Mouse (Mus musculus) liver, embryonic 16.5 days (tissue): ENCODE results near the gene Coch. TPM values are rescaled to one million over a fixed set of nuclear protein-coding genes. Genes with fewer than 3 reads are reported as not detected.
"Not testable (repeated sequence)": the region's sequence is repeated elsewhere in the genome, so short reads cannot be mapped to it uniquely, and the experiment has no call there.

ENCODE experiments used
- ATAC-seq: fragments of 200-750 bp; cut with Nextera tagmentation; 2 replicates; pipeline ENCODE4 v1.8.0; 2017; ENCODE audit warnings: low read depth, mild to moderate bottlenecking, moderate number of reproducible peaks, moderate library complexity
- H3K27ac ChIP-seq: fragments of 300-500 bp; sonication (generic); 2 replicates; pipeline ENCODE4 v1.5.1; 2014; ENCODE audit warnings: mild to moderate bottlenecking, low read length
- H3K27me3 ChIP-seq: fragments of 300-500 bp; sonication (generic); 2 replicates; pipeline ENCODE4 v1.6.1; 2014; ENCODE audit warnings: low read depth, low read length, mixed read lengths; ENCODE audit not compliant: control insufficient read depth, insufficient read depth
- H3K36me3 ChIP-seq: fragments of 300-500 bp; sonication (generic); 2 replicates; pipeline ENCODE4 v1.6.1; 2014; ENCODE audit warnings: mild to moderate bottlenecking; ENCODE audit not compliant: control insufficient read depth, insufficient read depth
- H3K4me1 ChIP-seq: fragments of 300-500 bp; sonication (generic); 2 replicates; pipeline ENCODE4 v1.6.1; 2014; ENCODE audit warnings: low read depth, low read length, mixed read lengths; ENCODE audit not compliant: control insufficient read depth
- H3K4me2 ChIP-seq: fragments of 300-500 bp; sonication (generic); 2 replicates; pipeline ENCODE4 v1.6.1; 2014; ENCODE audit warnings: low read depth, low read length, mixed read lengths
- H3K4me3 ChIP-seq: fragments of 300-500 bp; sonication (generic); 2 replicates; pipeline ENCODE4 v1.5.1; 2014; ENCODE audit warnings: low read depth, mild to moderate bottlenecking, low read length
- H3K9ac ChIP-seq: fragments of 300-500 bp; sonication (generic); 2 replicates; pipeline ENCODE4 v1.6.1; 2014; ENCODE audit warnings: low read depth, low read length
- H3K9me3 ChIP-seq: fragments of 300-500 bp; sonication (generic); replicated peaks from 2 replicates; pipeline ENCODE4 v1.6.1; 2016; ENCODE audit warnings: low read length; ENCODE audit not compliant: control insufficient read depth
- WGBS: fragments of 180-500 bp; shearing (Covaris S2); extraction: QIAGEN DNeasy Blood & Tissue Kit; methylation state at CpG from one replicate; pipeline ENCODE4 v1.1.7; 2014; ENCODE audit not compliant: insufficient replicate concordance; 5-methylcytosine and 5-hydroxymethylcytosine counted together
- polyA plus RNA-seq: library from polyadenylated mRNA; unstranded; fragments of >200 nt; fragmentation: Nextera tagmentation; extraction: Ambion mirVana; gene quantifications from 2 replicates; pipeline ENCODE4 v1.2.1, GENCODE M21; 2015

Coch gene
- polyA plus RNA-seq, 1 experiment from 2014 or later: 0.11 TPM

- Histone ChIP-seq H3K36me3 (peaks cover 6% of the 10 kb centered on the region; the same call in 1 of the 2 replicates), H3K27me3 (no peaks in the 10 kb centered on the region), H3K4me2 (no peak overlapping the region), H3K4me1 (no peaks in the 10 kb centered on the region), H3K27ac (no peak overlapping the region), H3K9me3 (no peaks in the 10 kb centered on the region), H3K9ac (no peak overlapping the region), H3K4me3 (no peak overlapping the region)
- 68% methylated on average over 5 of the region's 5 CpGs for WGBS
- ATAC-seq: no peak
These were observed 29.7 kb downstream of the Coch start for GRCm38 (mm10) chr12:51622670-51623365.

GRCm38 (mm10) chr12:51623366-51623694, 30.2 kb downstream of the Coch start:
- Histone ChIP-seq H3K9me3 (no peaks in the 10 kb centered on the region), H3K4me1 (no peaks in the 10 kb centered on the region), H3K4me3 (no peak overlapping the region), H3K4me2 (no peak overlapping the region), H3K27ac (no peak overlapping the region), H3K27me3 (no peaks in the 10 kb centered on the region), H3K36me3 (peaks cover 3% of the 10 kb centered on the region; the same call in 1 of the 2 replicates), H3K9ac (no peak overlapping the region)
- ATAC-seq: no peak

GRCm38 (mm10) chr12:51633481-51633880, 40.3 kb downstream of the Coch start:
- Histone ChIP-seq H3K9ac (no peak overlapping the region), H3K4me3 (no peak overlapping the region), H3K27ac (no peak overlapping the region), H3K4me1 (no peaks in the 10 kb centered on the region), H3K27me3 (no peaks in the 10 kb centered on the region), H3K4me2 (no peak overlapping the region), H3K9me3 (no peaks in the 10 kb centered on the region), H3K36me3 (peaks cover 3% of the 10 kb centered on the region; the same call in 1 of the 2 replicates)
- no peak for ATAC-seq
- 69% methylated on average over 4 of the region's 4 CpGs for WGBS

DNA sequence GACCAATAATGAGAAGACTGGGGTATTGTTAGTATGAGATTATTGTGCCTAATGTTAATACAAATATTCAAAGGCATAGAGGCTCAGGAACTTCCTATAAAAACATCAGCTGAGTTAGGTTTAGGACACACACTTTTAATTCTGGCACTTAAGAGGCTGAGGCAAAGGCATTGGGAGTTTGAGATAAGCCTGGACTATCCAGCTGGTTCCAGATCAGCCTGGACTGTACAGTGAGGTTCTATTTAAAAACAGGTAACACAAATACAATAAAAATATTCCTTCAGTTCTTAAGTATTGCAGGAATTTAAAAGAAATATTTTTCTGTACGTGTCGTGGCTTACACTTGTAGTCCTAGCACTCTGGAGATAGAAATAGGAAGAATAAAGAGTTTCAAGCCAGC, 43.1 kb downstream of the Coch start:
- no peak for ATAC-seq
- no peaks in the 10 kb centered on the region for H3K9me3 ChIP-seq
- no peaks in the 10 kb centered on the region for H3K4me1 ChIP-seq
- peaks cover 3% of the 10 kb centered on the region; the same call in 1 of the 2 replicates for H3K36me3 ChIP-seq
- H3K4me2 ChIP-seq: no peak overlapping the region
- H3K27ac ChIP-seq: no peak overlapping the region
- H3K27me3 ChIP-seq: no peaks in the 10 kb centered on the region
- 77% methylated on average over 2 of the region's 2 CpGs for WGBS
- H3K9ac ChIP-seq: no peak overlapping the region
- no peak overlapping the region for H3K4me3 ChIP-seq

GRCm38 (mm10) chr12:51636689-51637470, 43.7 kb downstream of the Coch start:
- no peak overlapping the region for H3K4me2 ChIP-seq
- peaks cover 3% of the 10 kb centered on the region; the same call in 1 of the 2 replicates for H3K36me3 ChIP-seq
- WGBS: 25% methylated on average over 2 of the region's 2 CpGs
- H3K9ac ChIP-seq: no peak overlapping the region
- no peaks in the 10 kb centered on the region for H3K27me3 ChIP-seq
- H3K4me1 ChIP-seq: peaks cover under 1% of the 10 kb centered on the region; the same call in 1 of the 2 replicates
- no peak overlapping the region for H3K27ac ChIP-seq
- H3K9me3 ChIP-seq: no peaks in the 10 kb centered on the region
- no peak for ATAC-seq
- H3K4me3 ChIP-seq: no peak overlapping the region

GRCm38 (mm10) chr12:51641871-51642270, 48.7 kb downstream of the Coch start:
- Histone ChIP-seq H3K36me3 (peaks cover under 1% of the 10 kb centered on the region; the same call in 1 of the 2 replicates), H3K4me3 (no peak overlapping the region), H3K9me3 (no peaks in the 10 kb centered on the region), H3K4me2 (no peak overlapping the region), H3K4me1 (peaks cover 6% of the 10 kb centered on the region), H3K27ac (no peak overlapping the region), H3K27me3 (no peaks in the 10 kb centered on the region), H3K9ac (no peak overlapping the region)
- 19% methylated on average over 6 of the region's 6 CpGs for WGBS
- ATAC-seq: peak; percentile 72

GRCm38 (mm10) chr12:51649401-51649800, 56.3 kb downstream of the Coch start:
- H3K4me1 ChIP-seq, H3K4me2 ChIP-seq, H3K4me3 ChIP-seq, H3K36me3 ChIP-seq, ATAC-seq, H3K27ac ChIP-seq, H3K27me3 ChIP-seq, H3K9ac ChIP-seq, H3K9me3 ChIP-seq: not testable (repeated sequence)

Other genes with a start within 250 kb of the Coch start
- 14.2 and 15.4 TPM in 2 replicates for gene G2e3, start 245.3 kb upstream of the Coch start, polyA plus RNA-seq
- 37.6 and 38.0 TPM in 2 replicates for gene Scfd1, start 215.8 kb upstream of the Coch start, polyA plus RNA-seq
- gene Ap4s1, start 97.7 kb downstream of the Coch start, polyA plus RNA-seq: 10.7 and 11.1 TPM in 2 replicates
- 11.3 and 11.8 TPM in 2 replicates for gene Strn3, start 98.6 kb downstream of the Coch start, polyA plus RNA-seq
- 23.6 and 24.6 TPM in 2 replicates for gene Hectd1, start 236.2 kb downstream of the Coch start, polyA plus RNA-seq